Mouse (Mus musculus) lung, postnatal 0 days (tissue): ENCODE measurements around the gene Tmco4.

Experiments used
- CTCF ChIP-seq: IDR thresholded peaks from 2 replicates; pipeline ENCODE4 v1.5.1; 2016; ENCODE audit warnings: antibody characterized with exemption, mild to moderate bottlenecking
- EP300 ChIP-seq: IDR thresholded peaks from 2 replicates; pipeline ENCODE4 v1.6.1; 2016; ENCODE audit warnings: antibody characterized with exemption, mild to moderate bottlenecking, control low read depth

- TF ChIP-seq CTCF = peak; percentile 87
- TF ChIP-seq EP300 = no peak
These were observed 113.3 kb downstream of the Tmco4 start for GRCm38 (mm10) chr4:139086037-139086436.
